In genomic region chr7:112405061-112405460, GRCm38 (mm10) we compare ENCODE assay signal across 18 mouse cellular contexts. TPM values are rescaled to one million over a fixed set of nuclear protein-coding genes. Genes with fewer than 3 reads are reported as not detected.
DNase-seq lines count a peak whose midpoint lies in the region; ATAC-seq and TF ChIP-seq lines count a peak whose summit lies in the region.
"Had no signal": no experiment of that assay in that cellular context is flagged by ENCODE, and none has a peak within 500 bp of the region (broad histone marks: within the 10 kb centered on the region; RNA-seq: fewer than 3 reads in every experiment).

No protein-coding gene starts in this region.

- no peaks in the 10 kb centered on the region for H3K4me1 ChIP-seq in lung, embryonic 14.5 days (ENCODE audit: insufficient read depth)
- H3K4me1 ChIP-seq in kidney, embryonic 16.5 days (ENCODE audit: insufficient read depth, low read length): peaks cover 24% of the 10 kb centered on the region
- H3K4me1 ChIP-seq in thymus, adult 2 months (replicated peaks; ENCODE audit: control insufficient read depth, insufficient read depth, low read length): peaks cover 3% of the 10 kb centered on the region; the same call in 1 of the 2 replicates

- no peaks in the 10 kb centered on the region for H3K36me3 ChIP-seq in lung, embryonic 14.5 days (ENCODE audit: insufficient read depth)
- no peaks in the 10 kb centered on the region for H3K36me3 ChIP-seq in kidney, embryonic 16.5 days (ENCODE audit: insufficient read depth, low read length)
- H3K36me3 ChIP-seq in thymus, adult 2 months (ENCODE audit: control insufficient read depth, insufficient read depth, low read length): no peaks in the 10 kb centered on the region
- H3K36me3 ChIP-seq: embryonic facial prominence, embryonic 10.5 days; G1E; limb, embryonic 13.5 days; midbrain, embryonic 15.5 days had no signal

- no peaks in the 10 kb centered on the region for H3K9me3 ChIP-seq in lung, embryonic 14.5 days (ENCODE audit: low read depth, low read length)
- H3K9me3 ChIP-seq in kidney, embryonic 16.5 days (ENCODE audit: low read length): no peaks in the 10 kb centered on the region
- H3K9me3 ChIP-seq: embryonic facial prominence, embryonic 10.5 days; forebrain, embryonic 13.5 days; limb, embryonic 13.5 days; megakaryocyte, embryonic 14.5 days; midbrain, embryonic 15.5 days had no signal

- TF ChIP-seq POLR2A in thymus, adult 2 months (IDR thresholded peaks at IDR 0.05; ENCODE audit: control insufficient read depth, extremely low read depth, insufficient read depth, low read length, poor library complexity): no peak

- H3K27me3 ChIP-seq in lung, embryonic 14.5 days (ENCODE audit: insufficient read depth, low read length): no peaks in the 10 kb centered on the region
- H3K27me3 ChIP-seq in kidney, embryonic 16.5 days (ENCODE audit: insufficient read depth, low read length): no peaks in the 10 kb centered on the region
- H3K27me3 ChIP-seq in thymus, adult 2 months (ENCODE audit: control insufficient read depth, insufficient read depth, low read length): no peaks in the 10 kb centered on the region
- H3K27me3 ChIP-seq: limb, embryonic 13.5 days; midbrain, embryonic 15.5 days had no signal

- H3K27ac ChIP-seq in lung, embryonic 14.5 days (ENCODE audit: low read depth): no peak overlapping the region
- peak overlapping the region; percentile 6; the same call in 1 of the 2 replicates for H3K27ac ChIP-seq in kidney, embryonic 16.5 days (ENCODE audit: low read length)
- H3K27ac ChIP-seq in thymus, adult 2 months (ENCODE audit: control insufficient read depth, insufficient read depth, low read length): no peak overlapping the region
- H3K27ac ChIP-seq: embryonic facial prominence, embryonic 10.5 days; hindbrain, embryonic 14.5 days; limb, embryonic 13.5 days; liver, embryonic 14.5 days; midbrain, embryonic 15.5 days had no signal

- H3K4me3 ChIP-seq in lung, embryonic 14.5 days (ENCODE audit: low read depth, low read length): no peak overlapping the region
- no peak overlapping the region for H3K4me3 ChIP-seq in kidney, embryonic 16.5 days (ENCODE audit: low read length)
- H3K4me3 ChIP-seq in thymus, adult 2 months (ENCODE audit: control insufficient read depth, insufficient read depth, low read length): no peak overlapping the region
- H3K4me3 ChIP-seq: embryonic facial prominence, embryonic 10.5 days; forebrain, embryonic 13.5 days; limb, embryonic 13.5 days; megakaryocyte, embryonic 14.5 days; midbrain, embryonic 15.5 days had no signal

- peak; percentile 45 for DNase-seq in lung, embryonic 14.5 days
- DNase-seq in lung, postnatal 25 days (ENCODE audit: low spot score): no peak
- peak; percentile 24 for DNase-seq in lung, postnatal 36 days
- DNase-seq in ovary, postnatal 14 days (ENCODE audit: low spot score): no peak
- no peak for DNase-seq in thymus, adult 2 months
- DNase-seq: spleen, adult 18-20 months; thymus, postnatal 36 days had no signal

- no peak overlapping the region for H3K9ac ChIP-seq in lung, embryonic 14.5 days
- no peak overlapping the region for H3K9ac ChIP-seq in kidney, embryonic 16.5 days (replicated peaks; ENCODE audit: low read length)
- H3K9ac ChIP-seq: forebrain, embryonic 13.5 days; hindbrain, embryonic 14.5 days; limb, embryonic 13.5 days; liver, embryonic 14.5 days; midbrain, embryonic 15.5 days had no signal

- TF ChIP-seq CTCF in lung, embryonic 14.5 days (IDR thresholded peaks at IDR 0.05; ENCODE audit: low read depth): no peak
- no peak for TF ChIP-seq CTCF in thymus, adult 2 months (IDR thresholded peaks at IDR 0.05; ENCODE audit: borderline replicate concordance, control insufficient read depth, extremely low read depth, insufficient read depth, low read length, poor library complexity)

- 44% methylated on average over 2 of the region's 2 CpGs for WGBS in lung, embryonic 14.5 days
- WGBS in kidney, embryonic 16.5 days: 30% methylated on average over 2 of the region's 2 CpGs
- 40% methylated on average over 2 of the region's 2 CpGs for WGBS in thymus, adult 2 months

- ATAC-seq in lung, embryonic 14.5 days (ENCODE audit: insufficient read depth): no peak
- peak; percentile 34 for ATAC-seq in common myeloid progenitor, adult 5-6 weeks (replicated peaks; ENCODE audit: low read depth, poor library complexity, severe bottlenecking)
- no peak for ATAC-seq in kidney, embryonic 16.5 days (ENCODE audit: low FRiP score, low TSS enrichment)
- ATAC-seq: forebrain, embryonic 13.5 days; intestine, embryonic 16.5 days; midbrain, embryonic 15.5 days had no signal

- H3K4me2 ChIP-seq in lung, embryonic 14.5 days: no peak overlapping the region
- no peak overlapping the region for H3K4me2 ChIP-seq in kidney, embryonic 16.5 days (replicated peaks; ENCODE audit: low read depth, low read length)
- H3K4me2 ChIP-seq: forebrain, embryonic 13.5 days; hindbrain, embryonic 14.5 days; limb, embryonic 13.5 days; midbrain, embryonic 15.5 days had no signal

RNA-seq across cellular contexts. Expression of gene Parva, which starts 22.2 kb away (rescaled TPM):
- polyA plus RNA-seq in lung, embryonic 14.5 days (2014; fragmentation: Nextera tagmentation; extraction: Ambion mirVana): 102 and 105 TPM in 2 replicates
- not detected in 2 replicates for total RNA-seq in common myeloid progenitor, adult 5-6 weeks (2017)
- polyA plus RNA-seq in kidney, embryonic 16.5 days (2015; fragmentation: Nextera tagmentation; extraction: Ambion mirVana): 120 and 126 TPM in 2 replicates
- polyA plus RNA-seq in thymus, adult 2 months (2012; rRNA removed): 6.1 and 6.6 TPM in 2 replicates
- polyA plus RNA-seq: G1E had no signal

Comparison
In these comparisons a context has a peak if more than half of its experiments do, and no peak if none do; other contexts are left out.
1. DNase-seq: peak in lung, embryonic 14.5 days (single experiment) and lung, postnatal 36 days (single experiment); none in lung, postnatal 25 days (single experiment), ovary, postnatal 14 days (single experiment) and thymus, adult 2 months (single experiment).
2. RNA of gene Parva, which starts 22.2 kb away (polyA plus RNA-seq): 120 to 126 TPM in kidney, embryonic 16.5 days and 102 to 105 TPM in lung, embryonic 14.5 days; 6.1 to 6.6 TPM in thymus, adult 2 months; every median in the first group is over 10 times any median in the second.